Mouse (Mus musculus): ENCODE measurements around the gene Pkn1. TPM values are rescaled to one million over a fixed set of nuclear protein-coding genes. Genes with fewer than 3 reads are reported as not detected.

Gene Pkn1
- polyA plus RNA-seq, 1 experiment from 2014 or later, result 34.6 TPM

DNA sequence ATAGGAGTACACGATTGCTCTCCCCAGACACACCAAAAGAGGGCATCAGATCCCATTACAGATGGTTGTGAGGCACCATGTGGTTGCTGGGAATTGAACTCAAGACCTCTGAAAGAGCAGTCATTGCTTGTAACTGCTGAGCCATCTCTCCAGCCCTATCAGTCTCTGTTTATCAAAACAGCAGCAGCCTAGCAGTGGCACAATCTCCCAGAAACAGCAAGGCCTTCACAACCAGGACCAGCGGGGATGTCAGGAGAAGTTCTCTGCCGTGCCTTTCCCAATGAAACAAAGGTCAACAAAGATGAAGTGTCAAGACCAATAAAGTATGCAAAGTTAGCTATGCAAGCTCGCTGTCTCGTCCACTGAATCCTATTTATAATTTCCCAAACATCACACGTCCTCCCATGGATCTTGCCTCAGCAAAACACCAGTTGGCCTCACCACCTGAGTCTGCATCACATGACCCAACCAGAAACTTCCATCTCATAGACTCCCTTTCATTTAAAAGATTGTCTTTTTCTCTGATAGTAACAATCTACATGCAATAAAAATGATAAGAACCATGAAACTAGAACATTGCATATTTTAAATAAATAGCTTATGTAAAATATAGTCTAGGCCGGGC, 66.8 kb downstream of the Pkn1 start:
- Histone ChIP-seq H3K27me3 (no peaks in the 10 kb centered on the region), H3K4me1 (no peaks in the 10 kb centered on the region), H3K4me3 (no peak overlapping the region), H3K9ac (no peak overlapping the region), H3K4me2 (replicated peaks) (no peak overlapping the region), H3K27ac (no peak overlapping the region), H3K9me3 (replicated peaks) (peaks cover 5% of the 10 kb centered on the region; the same call in 1 of the 2 replicates), H3K36me3 (no peaks in the 10 kb centered on the region)
- 93% methylated on average over 7 of the region's 7 CpGs for WGBS
- no peak for ATAC-seq (ENCODE audit: low FRiP score)

DNA sequence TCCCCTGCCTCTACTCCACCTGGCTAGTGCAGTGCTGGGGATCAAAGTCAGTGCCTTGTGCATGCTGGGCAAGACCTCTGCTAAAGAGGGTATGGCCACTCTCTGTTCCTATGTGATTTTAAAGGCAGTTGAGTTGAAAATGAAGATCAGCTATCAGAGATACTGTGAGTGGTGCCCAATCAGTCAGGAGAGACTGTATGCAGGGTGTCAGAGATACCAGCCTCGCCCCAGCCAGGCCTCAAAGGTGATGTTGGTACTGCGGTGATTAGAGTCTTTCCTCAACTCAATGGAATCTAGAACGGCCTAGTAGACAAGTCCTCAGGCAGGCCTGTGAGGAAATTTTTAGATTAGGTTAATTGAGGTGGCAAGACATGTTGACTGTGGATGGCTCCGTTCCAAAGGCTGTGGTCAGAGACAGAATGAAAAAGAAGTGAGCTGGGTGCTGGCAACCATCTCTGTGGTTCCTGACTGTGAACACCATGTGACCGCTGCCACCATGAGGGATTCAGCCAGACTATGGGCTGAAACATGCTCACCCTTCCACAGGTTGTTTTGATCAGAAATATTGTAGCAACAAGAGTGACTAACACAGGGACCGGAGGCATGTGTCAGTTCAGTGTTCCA, 73.2 kb downstream of the Pkn1 start:
- WGBS, result 90% methylated on average over 6 of the region's 6 CpGs
- H3K9ac ChIP-seq, result no peak overlapping the region
- 0 out of 2 replicates have a peak, but pooled peaks cover 3% of the 10 kb centered on the region for H3K4me1 ChIP-seq
- no peaks in the 10 kb centered on the region for H3K36me3 ChIP-seq
- no peak overlapping the region for H3K27ac ChIP-seq
- no peaks in the 10 kb centered on the region for H3K27me3 ChIP-seq
- H3K4me2 ChIP-seq (replicated peaks), result no peak overlapping the region
- no peaks in the 10 kb centered on the region for H3K9me3 ChIP-seq (replicated peaks)
- ATAC-seq (ENCODE audit: low FRiP score), result no peak
- H3K4me3 ChIP-seq, result no peak overlapping the region

GRCm38 (mm10) chr8:83624739-83625138, 74.2 kb downstream of the Pkn1 start:
- ATAC-seq (ENCODE audit: low FRiP score), result no peak
- Histone ChIP-seq H3K36me3 (no peaks in the 10 kb centered on the region), H3K27ac (no peak overlapping the region), H3K4me3 (no peak overlapping the region), H3K9me3 (replicated peaks) (no peaks in the 10 kb centered on the region), H3K4me2 (replicated peaks) (no peak overlapping the region), H3K4me1 (0 out of 2 replicates have a peak, but pooled peaks cover 3% of the 10 kb centered on the region), H3K9ac (no peak overlapping the region), H3K27me3 (no peaks in the 10 kb centered on the region)
- WGBS, result 53% methylated on average over 3 of the region's 3 CpGs

GRCm38 (mm10) chr8:83623549-83623948, 75.4 kb downstream of the Pkn1 start:
- H3K4me1 ChIP-seq, result 0 out of 2 replicates have a peak, but pooled peaks cover 3% of the 10 kb centered on the region

GRCm38 (mm10) chr8:83622389-83622989, 76.5 kb downstream of the Pkn1 start:
- Histone ChIP-seq H3K4me1 (0 out of 2 replicates have a peak, but pooled peaks cover 3% of the 10 kb centered on the region), H3K27me3 (no peaks in the 10 kb centered on the region), H3K4me3 (peak overlapping the region; percentile 35), H3K27ac (no peak overlapping the region), H3K36me3 (no peaks in the 10 kb centered on the region), H3K4me2 (replicated peaks) (peak overlapping the region; percentile 76), H3K9ac (peak overlapping the region; percentile 64), H3K9me3 (replicated peaks) (no peaks in the 10 kb centered on the region)
- peak; percentile 95 for ATAC-seq (ENCODE audit: low FRiP score)
- 10% methylated on average over 23 of the region's 23 CpGs for WGBS

More at GRCm38 (mm10) chr8:83623549-83623948, 75.4 kb downstream of the Pkn1 start:
- WGBS, result 87% methylated on average over 7 of the region's 7 CpGs
- no peak overlapping the region for H3K9ac ChIP-seq
- H3K9me3 ChIP-seq (replicated peaks), result no peaks in the 10 kb centered on the region
- ATAC-seq (ENCODE audit: low FRiP score), result no peak
- H3K4me2 ChIP-seq (replicated peaks), result no peak overlapping the region
- H3K27me3 ChIP-seq, result no peaks in the 10 kb centered on the region
- H3K4me3 ChIP-seq, result no peak overlapping the region
- H3K27ac ChIP-seq, result no peak overlapping the region
- no peaks in the 10 kb centered on the region for H3K36me3 ChIP-seq

GRCm38 (mm10) chr8:83621691-83622388, 77.1 kb downstream of the Pkn1 start:
- H3K27me3 ChIP-seq, result no peaks in the 10 kb centered on the region
- no peaks in the 10 kb centered on the region for H3K36me3 ChIP-seq
- ATAC-seq (ENCODE audit: low FRiP score), result peak; percentile 69
- H3K9ac ChIP-seq, result peak overlapping the region; percentile 64
- no peaks in the 10 kb centered on the region for H3K9me3 ChIP-seq (replicated peaks)
- 55% methylated on average over 15 of the region's 15 CpGs for WGBS
- peak overlapping the region; percentile 76 for H3K4me2 ChIP-seq (replicated peaks)
- H3K4me3 ChIP-seq, result peak overlapping the region; percentile 35
- H3K27ac ChIP-seq, result no peak overlapping the region
- H3K4me1 ChIP-seq, result 0 out of 2 replicates have a peak, but pooled peaks cover 3% of the 10 kb centered on the region

DNA sequence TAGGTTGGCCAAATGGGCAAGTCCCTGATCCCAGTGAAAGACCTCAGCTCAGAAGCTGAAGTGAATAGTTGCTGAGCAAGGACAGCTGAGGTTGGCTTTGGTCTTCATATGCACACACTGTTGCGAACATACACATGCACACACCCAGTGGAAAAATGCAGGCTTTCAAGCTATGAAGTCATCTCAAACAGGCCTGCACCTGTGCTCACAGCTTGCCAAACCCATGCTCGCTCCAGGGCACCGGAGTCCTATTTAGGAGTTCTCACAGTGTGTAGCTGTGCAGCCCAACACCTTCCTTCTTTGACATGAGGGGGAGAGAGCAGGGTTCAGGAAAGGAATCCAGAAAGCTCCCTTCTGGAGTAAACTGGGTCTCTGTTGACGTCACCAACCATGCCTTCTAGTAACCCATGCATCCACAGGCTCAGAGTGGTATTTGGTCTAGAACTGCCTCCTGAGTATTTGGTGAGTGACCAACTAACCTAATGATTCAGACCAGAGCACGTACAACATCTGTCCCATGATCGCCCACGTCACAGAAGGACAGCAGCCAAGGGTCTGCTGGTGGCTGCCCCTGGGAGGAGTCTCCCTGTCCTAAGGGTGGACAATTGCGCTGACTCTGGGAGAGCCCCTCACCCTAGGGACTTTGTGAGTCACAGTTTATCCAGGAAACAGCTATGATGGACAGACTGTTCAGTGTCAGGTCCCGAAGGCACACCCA, 79.3 kb downstream of the Pkn1 start:
- H3K4me3 ChIP-seq, result no peak overlapping the region
- WGBS, result 87% methylated on average over 9 of the region's 9 CpGs
- 0 out of 2 replicates have a peak, but pooled peaks cover 3% of the 10 kb centered on the region for H3K4me1 ChIP-seq
- no peak overlapping the region for H3K9ac ChIP-seq
- no peaks in the 10 kb centered on the region for H3K27me3 ChIP-seq
- H3K36me3 ChIP-seq, result no peaks in the 10 kb centered on the region
- H3K27ac ChIP-seq, result no peak overlapping the region
- no peak overlapping the region for H3K4me2 ChIP-seq (replicated peaks)
- H3K9me3 ChIP-seq (replicated peaks), result no peaks in the 10 kb centered on the region
- ATAC-seq (ENCODE audit: low FRiP score), result no peak

GRCm38 (mm10) chr8:83618566-83618965, 80.4 kb downstream of the Pkn1 start:
- WGBS, result 92% methylated on average over 2 of the region's 2 CpGs
- Histone ChIP-seq H3K4me1 (0 out of 2 replicates have a peak, but pooled peaks cover 3% of the 10 kb centered on the region), H3K36me3 (0 out of 2 replicates have a peak, but pooled peaks cover 5% of the 10 kb centered on the region), H3K9me3 (replicated peaks) (no peaks in the 10 kb centered on the region), H3K4me2 (replicated peaks) (no peak overlapping the region), H3K9ac (no peak overlapping the region), H3K27ac (no peak overlapping the region), H3K4me3 (no peak overlapping the region), H3K27me3 (no peaks in the 10 kb centered on the region)
- ATAC-seq (ENCODE audit: low FRiP score), result no peak

DNA sequence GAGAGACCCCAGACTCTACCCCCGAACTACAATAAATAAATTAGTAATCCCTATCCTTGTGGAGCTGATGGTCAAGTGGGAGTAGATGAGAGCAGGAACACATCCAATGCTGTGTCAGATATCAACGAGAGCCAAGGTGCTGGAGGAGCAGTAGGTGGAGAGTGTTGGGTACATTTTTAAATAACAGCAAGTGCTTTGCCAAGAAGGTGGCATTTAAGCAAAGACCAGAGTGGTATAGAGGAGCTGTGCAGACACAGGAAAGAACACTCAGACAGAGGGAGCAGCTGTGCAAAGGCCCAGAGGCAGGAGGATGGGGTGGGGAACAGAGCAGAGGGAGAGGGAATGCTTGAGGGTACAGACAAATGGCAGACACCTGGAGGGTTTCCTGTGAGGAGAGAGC, 81.9 kb downstream of the Pkn1 start:
- no peaks in the 10 kb centered on the region for H3K27me3 ChIP-seq
- no peak overlapping the region for H3K4me3 ChIP-seq
- H3K27ac ChIP-seq, result no peak overlapping the region
- no peak overlapping the region for H3K9ac ChIP-seq
- ATAC-seq (ENCODE audit: low FRiP score), result no peak
- H3K4me1 ChIP-seq, result 0 out of 2 replicates have a peak, but pooled peaks cover 2% of the 10 kb centered on the region
- H3K4me2 ChIP-seq (replicated peaks), result no peak overlapping the region
- no peaks in the 10 kb centered on the region for H3K9me3 ChIP-seq (replicated peaks)
- 89% methylated on average over 2 of the region's 2 CpGs for WGBS
- peaks cover 17% of the 10 kb centered on the region for H3K36me3 ChIP-seq

- no peak overlapping the region for H3K4me3 ChIP-seq
- no peak overlapping the region for H3K27ac ChIP-seq
- H3K4me2 ChIP-seq (replicated peaks), result no peak overlapping the region
- H3K9ac ChIP-seq, result no peak overlapping the region
- H3K9me3 ChIP-seq (replicated peaks), result no peaks in the 10 kb centered on the region
- no peak for ATAC-seq (ENCODE audit: low FRiP score)
- no peaks in the 10 kb centered on the region for H3K27me3 ChIP-seq
- H3K36me3 ChIP-seq, result peaks cover 22% of the 10 kb centered on the region
- no peaks in the 10 kb centered on the region for H3K4me1 ChIP-seq
Observed at GRCm38 (mm10) chr8:83616625-83617024, 82.4 kb downstream of the Pkn1 start.
